Mouse (Mus musculus): ENCODE measurements at regions not wholly inside any gene's neighbourhood (a gene's known extent, or its start where the extent isn't known, plus 50 kb on each side); places are given as distances from the start of the nearest gene placed in this dataset.

DNA sequence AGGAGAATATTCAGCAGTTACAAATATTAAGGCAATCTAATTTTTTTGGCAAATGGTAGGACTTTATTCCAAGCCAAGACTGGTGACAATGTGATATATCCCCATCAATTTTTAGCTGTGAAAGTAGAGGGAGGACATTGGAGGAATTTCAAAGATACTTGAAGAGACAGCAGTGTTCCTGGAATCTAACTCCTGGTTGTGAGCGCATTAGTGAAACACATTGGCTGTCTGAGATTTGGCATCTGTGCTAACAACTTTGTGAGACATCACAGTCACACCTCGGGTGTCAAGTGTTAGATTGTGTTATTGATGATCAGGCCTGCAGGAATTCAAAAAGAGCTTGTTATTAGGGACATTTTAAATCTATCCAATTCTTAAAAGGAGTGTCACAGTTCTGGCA is 71.3 kb upstream of the Peli1 start:
- TF ChIP-seq POLR2A (IDR thresholded peaks at IDR 0.05; ENCODE audit: low read depth, low read length) (no peak), CTCF (IDR thresholded peaks at IDR 0.05; ENCODE audit: extremely low read depth, insufficient read length, insufficient replicate concordance, low read depth, low read length) (no peak)
